ENCODE assay signal across 11 mouse cellular contexts in the genomic region with DNA sequence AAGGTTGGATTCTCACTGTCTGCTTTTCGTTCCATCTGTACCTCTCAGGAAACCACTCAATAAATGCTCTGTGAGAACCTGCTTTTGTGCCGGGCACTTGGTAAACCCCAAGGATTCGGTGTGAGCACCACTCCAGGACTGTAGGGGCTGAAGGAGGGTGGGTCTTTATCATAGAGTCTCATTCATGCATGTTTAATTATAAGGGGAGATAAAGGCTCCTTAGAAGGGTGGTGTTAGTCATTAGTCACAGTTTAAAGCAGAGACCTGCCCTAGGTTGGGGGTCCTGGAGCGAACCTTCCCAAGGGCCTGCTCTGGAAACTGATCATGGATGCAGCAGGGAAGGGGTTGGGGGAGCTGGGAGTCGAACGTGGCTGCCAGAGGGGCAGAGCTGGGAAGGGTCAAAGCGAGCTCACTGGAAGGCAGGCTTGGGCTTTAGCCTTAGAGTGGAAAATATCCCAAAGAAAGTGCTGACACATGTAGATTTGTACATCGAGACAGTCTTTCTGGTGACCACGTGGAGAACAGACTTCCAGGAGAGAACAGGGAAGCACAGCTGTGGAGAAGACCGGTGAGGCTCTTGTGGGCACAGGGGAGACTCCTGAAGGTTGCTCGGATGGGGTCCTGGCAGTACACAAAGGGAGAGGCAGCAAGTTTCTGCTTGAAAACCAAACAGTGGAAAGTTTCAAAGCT. TPM values are rescaled to one million over a fixed set of nuclear protein-coding genes. Genes with fewer than 3 reads are reported as not detected.
DNase-seq lines count a peak whose midpoint lies in the region; ATAC-seq and TF ChIP-seq lines count a peak whose summit lies in the region.
"Had no signal": no experiment of that assay in that cellular context is flagged by ENCODE, and none has a peak within 500 bp of the region (broad histone marks: within the 10 kb centered on the region; RNA-seq: fewer than 3 reads in every experiment).

No protein-coding gene starts in this region.

- peak overlapping the region; percentile 70 for H3K27ac ChIP-seq in heart, embryonic 13.5 days (replicated peaks)
- H3K27ac ChIP-seq in midbrain, embryonic 11.5 days (ENCODE audit: low read depth, low read length), result no peak overlapping the region
- H3K27ac ChIP-seq in midbrain, embryonic 15.5 days, result no peak overlapping the region
- peak overlapping the region; percentile 86 for H3K27ac ChIP-seq in limb, embryonic 15.5 days
- peak overlapping the region; percentile 90 for H3K27ac ChIP-seq in stomach, postnatal 0 days (replicated peaks)
- H3K27ac ChIP-seq: neural tube, embryonic 15.5 days had no signal

- DNase-seq in heart, postnatal 36 days, result no peak
- DNase-seq in midbrain, embryonic 11.5 days (ENCODE audit: low spot score, missing footprints), result peak; percentile 37
- no peak for DNase-seq in stomach, postnatal 0 days (ENCODE audit: low spot score)
- no peak for DNase-seq in adrenal gland, adult 2 months
- no peak for DNase-seq in thymus, adult 18-20 months
- DNase-seq: cerebellum, adult 9-11 months; lung, adult 2 months had no signal

- 49% methylated on average over 11 of the region's 11 CpGs for WGBS in heart, embryonic 13.5 days
- 63% methylated on average over 11 of the region's 11 CpGs for WGBS in midbrain, embryonic 11.5 days
- whole genome bisulfite sequencing in midbrain, embryonic 15.5 days, result 58% methylated on average over 11 of the region's 11 CpGs
- WGBS in limb, embryonic 15.5 days, result 47% methylated on average over 11 of the region's 11 CpGs
- 27% methylated on average over 11 of the region's 11 CpGs for WGBS in stomach, postnatal 0 days

- no peak for TF ChIP-seq EP300 in stomach, postnatal 0 days (optimal IDR thresholded peaks at IDR 0.05)

- ATAC-seq in heart, embryonic 13.5 days (ENCODE audit: extremely low read depth, insufficient number of reproducible peaks, low FRiP score, low TSS enrichment), result no peak
- ATAC-seq in midbrain, embryonic 11.5 days (ENCODE audit: low FRiP score), result no peak
- no peak for ATAC-seq in midbrain, embryonic 15.5 days (replicated peaks)
- ATAC-seq in limb, embryonic 15.5 days (ENCODE audit: insufficient number of reproducible peaks, low FRiP score, low TSS enrichment, low read depth), result 0 out of 2 replicates have a peak, but pooled peaks have one; percentile 31
- ATAC-seq in stomach, postnatal 0 days (ENCODE audit: low FRiP score, low TSS enrichment), result peak; percentile 41; the same call in 1 of the 2 replicates

- 0 out of 2 replicates have a peak overlapping the region, but pooled peaks have one; percentile 3 for H3K9ac ChIP-seq in heart, embryonic 13.5 days
- no peak overlapping the region for H3K9ac ChIP-seq in midbrain, embryonic 11.5 days (ENCODE audit: low read length)
- H3K9ac ChIP-seq in midbrain, embryonic 15.5 days, result no peak overlapping the region
- no peak overlapping the region for H3K9ac ChIP-seq in limb, embryonic 15.5 days
- H3K9ac ChIP-seq in stomach, postnatal 0 days (ENCODE audit: low read length), result no peak overlapping the region
- H3K9ac ChIP-seq: neural tube, embryonic 15.5 days had no signal

- H3K27me3 ChIP-seq in heart, embryonic 13.5 days (replicated peaks), result no peaks in the 10 kb centered on the region
- H3K27me3 ChIP-seq in midbrain, embryonic 11.5 days (ENCODE audit: control insufficient read depth, insufficient read depth, low read length), result no peaks in the 10 kb centered on the region
- no peaks in the 10 kb centered on the region for H3K27me3 ChIP-seq in midbrain, embryonic 15.5 days (replicated peaks)
- no peaks in the 10 kb centered on the region for H3K27me3 ChIP-seq in limb, embryonic 15.5 days
- H3K27me3 ChIP-seq in stomach, postnatal 0 days (ENCODE audit: control insufficient read depth, insufficient read depth, low read length), result no peaks in the 10 kb centered on the region
- H3K27me3 ChIP-seq: neural tube, embryonic 15.5 days had no signal

- no peak overlapping the region for H3K4me3 ChIP-seq in heart, embryonic 13.5 days
- H3K4me3 ChIP-seq in midbrain, embryonic 11.5 days (ENCODE audit: low read depth, low read length), result no peak overlapping the region
- no peak overlapping the region for H3K4me3 ChIP-seq in midbrain, embryonic 15.5 days
- H3K4me3 ChIP-seq in limb, embryonic 15.5 days, result no peak overlapping the region
- H3K4me3 ChIP-seq in stomach, postnatal 0 days (ENCODE audit: low read depth, low read length), result no peak overlapping the region
- H3K4me3 ChIP-seq: neural tube, embryonic 15.5 days had no signal

- peaks cover 40% of the 10 kb centered on the region for H3K4me1 ChIP-seq in heart, embryonic 13.5 days
- H3K4me1 ChIP-seq in midbrain, embryonic 11.5 days (ENCODE audit: control insufficient read depth, insufficient read depth, low read length), result no peaks in the 10 kb centered on the region
- no peaks in the 10 kb centered on the region for H3K4me1 ChIP-seq in midbrain, embryonic 15.5 days
- H3K4me1 ChIP-seq in limb, embryonic 15.5 days, result peaks cover 35% of the 10 kb centered on the region
- 0 out of 2 replicates have a peak, but pooled peaks cover 7% of the 10 kb centered on the region for H3K4me1 ChIP-seq in stomach, postnatal 0 days (replicated peaks; ENCODE audit: control insufficient read depth, insufficient read depth)
- H3K4me1 ChIP-seq: neural tube, embryonic 15.5 days had no signal

- H3K36me3 ChIP-seq in heart, embryonic 13.5 days, result no peaks in the 10 kb centered on the region
- H3K36me3 ChIP-seq in midbrain, embryonic 11.5 days (ENCODE audit: control insufficient read depth, insufficient read depth, low read length), result no peaks in the 10 kb centered on the region
- H3K36me3 ChIP-seq in midbrain, embryonic 15.5 days (replicated peaks), result no peaks in the 10 kb centered on the region
- H3K36me3 ChIP-seq in limb, embryonic 15.5 days, result no peaks in the 10 kb centered on the region
- H3K36me3 ChIP-seq in stomach, postnatal 0 days (ENCODE audit: control insufficient read depth, insufficient read depth, low read length), result no peaks in the 10 kb centered on the region
- H3K36me3 ChIP-seq: neural tube, embryonic 15.5 days had no signal

- no peak overlapping the region for H3K4me2 ChIP-seq in heart, embryonic 13.5 days
- no peak overlapping the region for H3K4me2 ChIP-seq in midbrain, embryonic 11.5 days
- H3K4me2 ChIP-seq in midbrain, embryonic 15.5 days, result no peak overlapping the region
- no peak overlapping the region for H3K4me2 ChIP-seq in limb, embryonic 15.5 days
- no peak overlapping the region for H3K4me2 ChIP-seq in stomach, postnatal 0 days (replicated peaks; ENCODE audit: low read depth)
- H3K4me2 ChIP-seq: neural tube, embryonic 15.5 days had no signal

- no peak for TF ChIP-seq CTCF in stomach, postnatal 0 days (IDR thresholded peaks at IDR 0.05; ENCODE audit: low read depth)

- H3K9me3 ChIP-seq in heart, embryonic 13.5 days, result no peaks in the 10 kb centered on the region
- H3K9me3 ChIP-seq in midbrain, embryonic 11.5 days (ENCODE audit: control insufficient read depth, low read length), result no peaks in the 10 kb centered on the region
- H3K9me3 ChIP-seq in midbrain, embryonic 15.5 days, result no peaks in the 10 kb centered on the region
- no peaks in the 10 kb centered on the region for H3K9me3 ChIP-seq in limb, embryonic 15.5 days
- no peaks in the 10 kb centered on the region for H3K9me3 ChIP-seq in stomach, postnatal 0 days (ENCODE audit: control insufficient read depth, low read length)
- H3K9me3 ChIP-seq: neural tube, embryonic 15.5 days had no signal

- intact Hi-C loops in heart, postnatal 36 days (cut with DNase I), result no loop called here

RNA-seq across cellular contexts. Expression of gene Lactb, which starts 13.1 kb away (rescaled TPM):
- 6.2 and 7.0 TPM in 2 replicates for polyA plus RNA-seq in heart, embryonic 13.5 days (2015; fragmentation: Nextera tagmentation; extraction: Ambion mirVana)
- total RNA-seq in heart, postnatal 36 days (2021), result 10 to 100 TPM; 21.5 to 23.9 TPM
- polyA plus RNA-seq in midbrain, embryonic 11.5 days (2014; fragmentation: Nextera tagmentation; extraction: Ambion mirVana), result 11.7 and 12.6 TPM in 2 replicates
- 10.8 and 11.2 TPM in 2 replicates for polyA plus RNA-seq in midbrain, embryonic 15.5 days (2015; fragmentation: Nextera tagmentation; extraction: Ambion mirVana)
- polyA plus RNA-seq in limb, embryonic 15.5 days (2015; fragmentation: Nextera tagmentation; extraction: Ambion mirVana), result 5.9 and 7.9 TPM in 2 replicates
- 11.8 and 12.2 TPM in 2 replicates for polyA plus RNA-seq in stomach, postnatal 0 days (2015; fragmentation: Nextera tagmentation; extraction: Ambion mirVana)
- 10 to 100 TPM; 15.7 to 19.1 TPM for total RNA-seq in adrenal gland, adult 2 months (2021)
- 23.6 and 32.2 TPM in 2 replicates for polyA plus RNA-seq in adrenal gland, adult 2 months (2012; rRNA removed)

RNA-seq across cellular contexts. Expression of gene Rps27l, which starts 42.5 kb away (rescaled TPM):
- 523 and 569 TPM in 2 replicates for polyA plus RNA-seq in heart, embryonic 13.5 days (2015; fragmentation: Nextera tagmentation; extraction: Ambion mirVana)
- total RNA-seq in heart, postnatal 36 days (2021), result 100 to 1,000 TPM; 175 to 183 TPM
- 612 and 702 TPM in 2 replicates for polyA plus RNA-seq in midbrain, embryonic 11.5 days (2014; fragmentation: Nextera tagmentation; extraction: Ambion mirVana)
- polyA plus RNA-seq in midbrain, embryonic 15.5 days (2015; fragmentation: Nextera tagmentation; extraction: Ambion mirVana), result 179 and 197 TPM in 2 replicates
- polyA plus RNA-seq in limb, embryonic 15.5 days (2015; fragmentation: Nextera tagmentation; extraction: Ambion mirVana), result 572 and 601 TPM in 2 replicates
- 768 and 843 TPM in 2 replicates for polyA plus RNA-seq in stomach, postnatal 0 days (2015; fragmentation: Nextera tagmentation; extraction: Ambion mirVana)
- 100 to 1,000 TPM; 252 to 306 TPM for total RNA-seq in adrenal gland, adult 2 months (2021)
- polyA plus RNA-seq in adrenal gland, adult 2 months (2012; rRNA removed), result 3.9 and 6.2 TPM in 2 replicates

Comparison
In these comparisons a context has a peak if more than half of its experiments do, and no peak if none do; other contexts are left out.
1. ATAC-seq: peak in limb, embryonic 15.5 days (single experiment) and stomach, postnatal 0 days (single experiment); none in heart, embryonic 13.5 days (single experiment), midbrain, embryonic 11.5 days (single experiment) and midbrain, embryonic 15.5 days (single experiment).
2. H3K27ac ChIP-seq: peak in heart, embryonic 13.5 days (single experiment), limb, embryonic 15.5 days (single experiment) and stomach, postnatal 0 days (single experiment); none in midbrain, embryonic 11.5 days (single experiment) and midbrain, embryonic 15.5 days (single experiment).
3. RNA of gene Rps27l, which starts 42.5 kb away (polyA plus RNA-seq): 768 to 843 TPM in stomach, postnatal 0 days, 612 to 702 TPM in midbrain, embryonic 11.5 days, 572 to 601 TPM in limb, embryonic 15.5 days, 523 to 569 TPM in heart, embryonic 13.5 days and 179 to 197 TPM in midbrain, embryonic 15.5 days; 3.9 to 6.2 TPM in adrenal gland, adult 2 months; every median in the first group is over 10 times any median in the second.